Mouse (Mus musculus) embryonic facial prominence, embryonic 14.5 days (tissue): ENCODE measurements at regions not wholly inside any gene's neighbourhood (a gene's known extent, or its start where the extent isn't known, plus 50 kb on each side); places are given as distances from the start of the nearest gene placed in this dataset.

Experiments
- ATAC-seq: fragments of 200-750 bp; cut with Nextera tagmentation; 2 replicates; pipeline ENCODE4 v1.8.0; 2017; ENCODE audit warnings: low read depth, moderate number of reproducible peaks, moderate TSS enrichment
- DNase-seq: peaks from one replicate; pipeline ENCODE4 v3.0.0-alpha.2; 2015; ENCODE audit warnings: low spot score
- H3K27ac ChIP-seq: fragments of 300-500 bp; sonication (generic); replicated peaks from 2 replicates; pipeline ENCODE4 v1.5.1; 2014; ENCODE audit warnings: low read depth, mild to moderate bottlenecking, low read length, moderate library complexity
- H3K27me3 ChIP-seq: fragments of 300-500 bp; sonication (generic); replicated peaks from 2 replicates; pipeline ENCODE4 v1.6.1; 2014; ENCODE audit warnings: low read length; ENCODE audit not compliant: control insufficient read depth, insufficient read depth
- H3K36me3 ChIP-seq: fragments of 300-500 bp; sonication (generic); 2 replicates; pipeline ENCODE4 v1.6.1; 2014; ENCODE audit warnings: low read length, mixed read lengths; ENCODE audit not compliant: control insufficient read depth, insufficient read depth
- H3K4me1 ChIP-seq: fragments of 300-500 bp; sonication (generic); 2 replicates; pipeline ENCODE4 v1.6.1; 2014; ENCODE audit warnings: antibody characterized with exemption, low read length; ENCODE audit not compliant: control insufficient read depth, insufficient read depth
- H3K4me2 ChIP-seq: fragments of 300-500 bp; sonication (generic); 2 replicates; pipeline ENCODE4 v1.6.1; 2014; ENCODE audit warnings: low read depth, mild to moderate bottlenecking, low read length, moderate library complexity, mixed read lengths
- H3K4me3 ChIP-seq: fragments of 300-500 bp; sonication (generic); 2 replicates; pipeline ENCODE4 v1.5.1; 2014; ENCODE audit warnings: low read depth, mild to moderate bottlenecking, low read length
- H3K9ac ChIP-seq: fragments of 300-500 bp; sonication (generic); 2 replicates; pipeline ENCODE4 v1.6.1; 2014; ENCODE audit warnings: low read depth, mild to moderate bottlenecking, low read length, moderate library complexity, mixed read lengths
- H3K9me3 ChIP-seq: fragments of 300-500 bp; sonication (generic); 2 replicates; pipeline ENCODE4 v1.6.1; 2016; ENCODE audit warnings: low read length; ENCODE audit not compliant: control insufficient read depth
- WGBS: fragments of 180-500 bp; shearing (Covaris S2); extraction: QIAGEN DNeasy Blood & Tissue Kit; methylation state at CpG from one replicate; pipeline ENCODE4 v1.1.7; 2014; 5-methylcytosine and 5-hydroxymethylcytosine counted together

DNA sequence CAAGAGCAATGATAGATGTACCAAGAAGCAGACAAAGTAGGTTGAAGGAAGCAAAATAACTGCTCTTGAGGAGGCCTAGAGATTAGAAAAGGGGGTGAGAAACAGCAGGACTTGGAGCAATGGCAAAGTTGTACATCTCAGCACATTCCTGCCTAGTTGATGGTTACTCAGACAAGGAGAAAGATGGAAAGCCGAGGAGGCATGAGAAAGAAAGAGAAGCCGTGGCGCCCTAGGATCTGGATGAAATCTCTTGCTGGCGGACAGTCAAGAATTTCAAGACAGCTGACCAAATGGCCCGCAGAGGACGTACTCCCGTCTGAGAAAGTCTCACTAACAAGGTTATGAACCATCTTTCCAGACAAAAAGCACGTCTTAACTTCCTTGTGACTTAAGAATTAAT is 242.5 kb upstream of the Pfn2 start:
- Histone ChIP-seq H3K4me3 (no peak overlapping the region), H3K9me3 (no peaks in the 10 kb centered on the region), H3K27me3 (no peaks in the 10 kb centered on the region), H3K4me2 (no peak overlapping the region), H3K9ac (no peak overlapping the region), H3K36me3 (no peaks in the 10 kb centered on the region), H3K27ac (no peak overlapping the region), H3K4me1 (peaks cover 2% of the 10 kb centered on the region; the same call in 1 of the 2 replicates)
- DNase-seq (peak; percentile 44), ATAC-seq (no peak)
- WGBS = 74% methylated on average over 8 of the region's 8 CpGs

DNA sequence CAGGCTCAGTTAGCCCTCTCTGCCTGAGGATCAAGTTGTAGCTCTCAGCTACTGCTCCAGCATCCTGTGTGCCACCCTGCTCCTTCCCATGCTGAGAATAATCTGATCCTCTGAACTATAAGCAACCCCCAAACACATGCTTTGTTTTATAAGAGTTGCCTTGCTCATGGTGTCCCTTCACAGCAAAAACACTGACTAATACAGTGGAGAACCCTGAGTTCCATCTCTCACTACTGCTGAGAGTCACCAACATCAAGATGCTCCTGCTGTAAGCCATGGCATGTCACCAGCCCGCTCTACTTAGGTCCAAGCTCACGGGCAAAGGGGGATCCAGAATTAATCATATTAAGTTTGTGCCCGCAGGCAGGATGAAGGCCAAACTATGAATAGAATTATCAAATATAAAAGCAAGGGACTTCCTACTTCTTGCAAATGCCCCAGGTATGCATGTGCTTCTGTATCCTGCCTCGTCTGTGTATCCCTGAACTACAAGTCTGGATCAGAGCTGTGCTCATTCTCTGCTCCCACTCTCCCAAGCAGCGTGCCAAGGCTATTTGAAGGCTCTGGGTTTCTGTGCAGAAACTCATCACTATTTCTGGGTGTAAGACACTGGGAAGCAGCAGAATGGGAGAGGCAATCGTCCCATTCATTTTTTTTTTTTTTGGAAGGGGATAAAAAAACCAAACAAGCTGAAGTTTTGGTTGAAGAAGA is 243.7 kb upstream of the Pfn2 start:
- 78% methylated on average over 6 of the region's 6 CpGs for WGBS
- no peak overlapping the region for H3K9ac ChIP-seq
- H3K9me3 ChIP-seq = no peaks in the 10 kb centered on the region
- H3K4me2 ChIP-seq = no peak overlapping the region
- DNase-seq = no peak
- H3K36me3 ChIP-seq = no peaks in the 10 kb centered on the region
- H3K4me3 ChIP-seq = no peak overlapping the region
- H3K27ac ChIP-seq = no peak overlapping the region
- no peak for ATAC-seq
- H3K4me1 ChIP-seq = peaks cover 2% of the 10 kb centered on the region; the same call in 1 of the 2 replicates
- no peaks in the 10 kb centered on the region for H3K27me3 ChIP-seq

DNA sequence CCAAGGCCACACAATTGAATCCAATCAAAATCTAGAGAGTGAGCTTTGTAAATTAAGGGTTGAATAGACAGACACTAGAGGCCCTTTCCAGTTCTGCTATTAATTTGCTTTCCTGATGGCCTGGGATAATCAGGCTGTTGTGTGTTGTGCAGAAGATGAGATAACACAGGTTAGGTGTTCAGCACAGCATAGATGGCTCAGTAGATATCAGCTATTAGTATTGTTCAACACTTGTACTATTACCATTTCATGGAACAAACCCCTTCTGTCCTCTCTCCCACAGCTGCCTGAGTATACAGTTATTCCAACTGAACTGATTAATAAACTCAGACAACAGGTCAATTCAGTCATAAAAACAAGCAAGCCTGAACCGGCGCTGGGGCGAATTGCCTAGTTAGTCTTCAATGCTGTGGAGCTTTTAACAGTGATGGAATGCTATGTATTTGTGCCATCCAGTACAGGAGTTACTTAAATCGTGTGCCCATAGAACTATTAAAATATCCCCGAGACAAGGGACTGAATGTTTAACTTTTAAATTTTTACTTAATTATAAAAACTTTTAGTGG is 263.1 kb upstream of the Pfn2 start:
- ATAC-seq = no peak
- 83% methylated on average over 5 of the region's 5 CpGs for WGBS
- H3K4me1 ChIP-seq = 0 out of 2 replicates have a peak, but pooled peaks cover under 1% of the 10 kb centered on the region
- H3K4me2 ChIP-seq = no peak overlapping the region
- no peaks in the 10 kb centered on the region for H3K36me3 ChIP-seq
- no peaks in the 10 kb centered on the region for H3K9me3 ChIP-seq
- no peak overlapping the region for H3K27ac ChIP-seq
- DNase-seq = no peak
- no peak overlapping the region for H3K4me3 ChIP-seq
- no peaks in the 10 kb centered on the region for H3K27me3 ChIP-seq
- no peak overlapping the region for H3K9ac ChIP-seq

DNA sequence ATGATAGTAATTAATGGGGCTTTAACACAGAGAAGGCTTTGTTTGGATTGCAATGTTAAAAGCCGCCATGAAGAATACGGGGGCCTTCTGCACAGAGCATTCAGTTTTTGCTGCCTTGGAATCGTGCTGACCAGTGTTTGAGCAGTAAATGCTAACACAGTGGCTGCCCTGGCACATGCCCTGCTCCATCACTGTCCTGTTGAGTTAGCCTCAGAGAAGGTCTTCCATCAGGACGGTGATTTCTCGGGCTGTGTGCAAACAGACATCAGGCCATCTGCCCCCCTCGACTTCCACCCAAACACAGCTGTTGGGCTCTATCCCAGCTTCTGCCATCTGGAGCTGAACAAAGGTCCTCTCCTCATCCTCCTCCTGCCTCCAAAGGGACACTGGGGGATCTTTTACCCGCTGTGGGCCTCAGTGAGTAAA is 264.6 kb upstream of the Pfn2 start:
- Histone ChIP-seq H3K9me3 (no peaks in the 10 kb centered on the region), H3K27me3 (no peaks in the 10 kb centered on the region), H3K9ac (no peak overlapping the region), H3K4me3 (no peak overlapping the region), H3K36me3 (no peaks in the 10 kb centered on the region), H3K27ac (no peak overlapping the region), H3K4me1 (0 out of 2 replicates have a peak, but pooled peaks cover 3% of the 10 kb centered on the region), H3K4me2 (no peak overlapping the region)
- WGBS = 53% methylated on average over 7 of the region's 7 CpGs
- peak; percentile 33 for DNase-seq
- ATAC-seq = peak; percentile 47; the same call in 1 of the 2 replicates

DNA sequence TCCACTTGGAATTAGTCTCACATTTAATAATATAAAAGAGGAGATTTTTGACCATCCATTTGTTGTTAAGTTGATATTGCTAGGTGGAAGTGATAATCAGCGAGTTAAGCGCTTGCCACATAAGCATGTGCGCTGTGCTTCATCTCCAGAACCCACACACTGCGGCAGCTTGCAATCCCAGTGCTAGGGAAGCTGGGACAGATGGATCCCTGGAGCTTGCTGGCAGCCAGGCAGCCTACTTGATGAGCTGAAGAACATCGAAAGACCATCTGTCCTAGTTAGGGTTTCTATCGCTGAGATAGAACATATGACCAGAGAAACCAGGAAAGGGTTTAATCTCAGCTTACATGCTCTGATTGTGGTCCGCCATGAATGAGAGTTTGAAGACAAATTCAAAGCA is 266.1 kb upstream of the Pfn2 start:
- Histone ChIP-seq H3K27me3 (no peaks in the 10 kb centered on the region), H3K4me2 (no peak overlapping the region), H3K36me3 (no peaks in the 10 kb centered on the region), H3K9me3 (no peaks in the 10 kb centered on the region), H3K4me1 (0 out of 2 replicates have a peak, but pooled peaks cover 3% of the 10 kb centered on the region), H3K27ac (no peak overlapping the region), H3K4me3 (no peak overlapping the region), H3K9ac (no peak overlapping the region)
- DNase-seq (no peak), ATAC-seq (no peak)
- WGBS = 98% methylated on average over 7 of the region's 7 CpGs

DNA sequence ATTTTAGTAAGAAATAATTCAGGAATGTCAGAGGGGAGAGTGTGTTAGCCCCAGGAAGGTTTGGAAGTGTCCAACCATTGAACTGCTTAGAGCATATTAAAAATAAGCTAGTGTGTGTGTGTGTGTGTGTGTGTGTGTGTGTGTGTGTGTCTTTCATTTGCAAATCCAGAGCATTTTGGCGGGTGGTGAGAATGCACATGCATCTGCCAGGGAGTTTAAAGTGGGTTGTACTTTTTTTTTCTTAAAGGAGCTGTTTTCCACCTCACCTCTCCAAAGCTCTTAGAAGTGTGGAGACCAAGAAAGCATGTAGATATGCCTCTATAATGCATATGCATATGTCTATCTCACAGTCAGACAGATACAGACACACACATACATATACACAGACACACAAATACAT is 267.6 kb upstream of the Pfn2 start:
- no peak for ATAC-seq
- Histone ChIP-seq H3K9me3 (no peaks in the 10 kb centered on the region), H3K27me3 (no peaks in the 10 kb centered on the region), H3K4me2 (no peak overlapping the region), H3K4me1 (0 out of 2 replicates have a peak, but pooled peaks cover 3% of the 10 kb centered on the region), H3K9ac (no peak overlapping the region), H3K4me3 (no peak overlapping the region), H3K27ac (no peak overlapping the region), H3K36me3 (no peaks in the 10 kb centered on the region)
- DNase-seq = no peak
- WGBS = 77% methylated on average over 1 of the region's 1 CpGs

DNA sequence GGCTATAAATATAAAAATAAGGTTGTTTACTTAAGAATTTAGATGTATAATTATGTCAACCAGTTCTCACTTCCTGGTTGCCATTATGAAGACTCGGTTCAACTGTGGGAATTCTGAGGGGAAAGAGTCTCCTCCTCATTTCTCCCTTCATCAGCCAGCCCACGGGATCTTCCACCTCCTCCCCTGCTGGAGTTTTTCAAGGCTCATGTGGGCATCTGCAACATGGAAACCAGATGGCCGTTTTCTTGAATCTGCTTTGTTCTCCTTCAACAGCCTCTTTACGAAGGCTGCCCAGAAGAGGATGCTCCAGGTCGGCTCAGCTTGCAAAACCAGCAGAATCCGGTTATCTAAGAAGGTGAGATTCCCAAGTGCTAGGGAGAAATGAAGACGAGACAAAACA is 269.0 kb upstream of the Pfn2 start:
- 50% methylated on average over 7 of the region's 7 CpGs for WGBS
- 0 out of 2 replicates have a peak, but pooled peaks cover 3% of the 10 kb centered on the region for H3K4me1 ChIP-seq
- ATAC-seq (no peak), DNase-seq (no peak)
- H3K4me3 ChIP-seq = no peak overlapping the region
- no peaks in the 10 kb centered on the region for H3K36me3 ChIP-seq
- no peaks in the 10 kb centered on the region for H3K27me3 ChIP-seq
- H3K9ac ChIP-seq = no peak overlapping the region
- H3K9me3 ChIP-seq = no peaks in the 10 kb centered on the region
- H3K4me2 ChIP-seq = peak overlapping the region; percentile 18; the same call in 1 of the 2 replicates
- H3K27ac ChIP-seq = peak overlapping the region; percentile 21

DNA sequence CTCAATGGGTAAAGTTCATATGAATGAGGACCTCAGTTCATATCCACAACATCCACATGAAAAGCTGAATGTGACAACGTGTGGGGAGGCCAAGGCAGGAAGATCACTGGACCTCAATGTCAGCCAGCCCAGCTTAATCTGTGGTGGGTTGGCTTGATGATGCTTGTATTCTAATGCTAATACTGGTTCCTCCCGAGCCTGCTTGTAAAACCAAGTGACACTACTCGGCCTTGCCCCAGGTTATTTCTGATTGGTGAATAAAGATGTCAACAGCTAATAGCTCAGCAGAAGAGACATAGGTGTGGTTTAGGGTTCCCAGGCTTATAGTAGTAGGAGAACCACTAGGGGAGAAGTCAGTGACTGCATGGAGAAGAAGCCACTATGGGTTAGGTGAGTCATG is 272.2 kb upstream of the Pfn2 start:
- ATAC-seq (no peak), DNase-seq (no peak)
- Histone ChIP-seq H3K27ac (no peak overlapping the region), H3K4me1 (0 out of 2 replicates have a peak, but pooled peaks cover 3% of the 10 kb centered on the region), H3K36me3 (no peaks in the 10 kb centered on the region), H3K4me3 (no peak overlapping the region), H3K27me3 (no peaks in the 10 kb centered on the region), H3K9ac (no peak overlapping the region), H3K9me3 (no peaks in the 10 kb centered on the region), H3K4me2 (no peak overlapping the region)
- WGBS = 58% methylated on average over 3 of the region's 3 CpGs
